Mouse (Mus musculus): ENCODE data around the gene Sf3b5. TPM values are rescaled to one million over a fixed set of nuclear protein-coding genes. Genes with fewer than 3 reads are reported as not detected.

Gene Sf3b5
- 10 to 100 TPM; 48.3 to 58.5 TPM for polyA plus RNA-seq (2012; fragmentation: generic; extraction: Trizol)

DNA sequence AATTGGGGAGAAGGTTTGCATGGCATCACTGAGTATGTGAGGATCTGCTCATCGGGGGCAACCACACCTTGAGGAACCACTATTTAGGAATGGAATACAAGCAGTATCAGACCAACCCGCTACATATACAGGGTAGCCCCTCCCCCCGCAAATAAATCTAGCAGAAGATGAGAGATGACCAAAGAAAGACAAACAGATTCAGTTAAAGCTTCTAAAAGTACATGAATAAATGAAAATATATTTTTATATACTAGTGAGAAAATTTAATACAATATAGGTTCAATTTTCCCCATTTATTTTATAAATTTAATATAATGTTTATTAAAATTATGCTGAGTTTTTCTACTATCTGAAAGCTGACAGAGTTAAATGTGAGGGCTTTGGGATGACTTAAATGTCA lies at the start of gene Sf3b5:
Sf3b5 (plus strand) TSS at position 301 of the 400 bp plus-strand sequence.

DNA sequence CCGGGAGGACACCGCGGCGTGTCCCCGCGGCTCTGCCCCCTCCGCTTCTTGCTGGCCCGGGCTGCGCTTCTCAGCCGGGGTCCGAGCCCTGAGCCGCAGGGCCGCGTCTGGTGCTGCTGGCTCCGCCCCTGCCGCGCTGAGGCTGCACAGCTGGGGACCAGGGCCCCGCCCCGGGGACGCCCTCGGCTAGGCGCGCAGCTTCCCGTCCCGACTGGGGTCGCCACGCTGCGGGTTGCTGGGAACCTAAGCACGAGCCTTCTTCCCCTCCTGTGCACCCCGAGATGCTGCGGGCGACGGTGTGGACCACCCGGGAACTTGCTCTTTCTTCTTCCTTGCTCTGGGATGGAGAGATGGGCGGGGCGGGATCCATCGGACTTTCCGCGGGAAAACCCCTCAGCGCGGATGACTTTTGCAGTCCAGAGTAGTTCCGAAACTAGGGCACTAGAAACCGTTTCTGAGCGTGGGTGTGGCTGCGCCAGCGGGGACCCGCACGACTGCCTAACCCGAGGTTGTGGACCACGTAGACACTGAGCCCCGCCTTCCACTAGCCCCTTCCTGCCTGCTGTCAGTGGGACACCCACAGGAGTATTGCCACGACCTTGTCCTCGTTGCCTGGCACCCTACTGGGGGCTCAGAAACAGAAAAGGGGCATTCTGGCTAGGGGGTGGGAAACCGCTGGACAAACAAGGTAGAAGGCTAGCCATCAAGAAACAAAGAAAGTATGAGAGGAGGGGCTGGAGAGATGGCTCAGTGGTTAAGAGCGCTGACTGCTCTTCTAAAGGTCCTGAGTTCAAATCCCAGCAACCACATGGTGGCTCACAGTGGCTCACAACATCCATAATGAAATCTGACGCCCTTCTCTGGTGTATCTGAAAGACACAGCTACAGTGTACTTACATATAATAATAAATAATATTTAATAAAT lies 40.7 kb upstream of the Sf3b5 start, which contains the start of gene Stx11:
Stx11 (minus strand) TSS at position 148 of the 925 bp plus-strand sequence.

Other genes starting within 250 kb of the Sf3b5 start
- gene Utrn, start 136.0 kb upstream of the Sf3b5 start, polyA plus RNA-seq (2012; fragmentation: generic; extraction: Trizol) = 10 to 100 TPM in 1 of 2 experiments, 1 to 10 TPM in 1; 1.0 to 10.7 TPM
- gene Stx11, start 41.0 kb upstream of the Sf3b5 start, polyA plus RNA-seq (2012; fragmentation: generic; extraction: Trizol) = 1 to 10 TPM in 1 of 2 experiments, under 1 TPM in 1; 0.42 to 2.1 TPM
- gene Plagl1, start 55.2 kb downstream of the Sf3b5 start, polyA plus RNA-seq (2012; fragmentation: generic; extraction: Trizol) = 1 to 10 TPM in 1 of 2 experiments, under 1 TPM in 1; 0.05 to 3.2 TPM
- not detected for gene Zc2hc1b, start 172.7 kb downstream of the Sf3b5 start, polyA plus RNA-seq (2012; fragmentation: generic; extraction: Trizol)
- 1 to 10 TPM; 3.1 to 6.3 TPM for gene Ltv1, start 187.8 kb downstream of the Sf3b5 start, polyA plus RNA-seq (2012; fragmentation: generic; extraction: Trizol)